Mouse (Mus musculus) liver, embryonic 15.5 days (tissue): ENCODE results near the gene C2cd2. TPM values are rescaled to one million over a fixed set of nuclear protein-coding genes. Genes with fewer than 3 reads are reported as not detected.

Experiments used
- ATAC-seq: fragments of 200-750 bp; cut with Nextera tagmentation; 2 replicates; pipeline ENCODE4 v1.8.0; 2017; ENCODE audit warnings: moderate number of reproducible peaks, mild to moderate bottlenecking, moderate library complexity; ENCODE audit not compliant: insufficient read depth
- H3K27ac ChIP-seq: fragments of 300-500 bp; sonication (generic); replicated peaks from 2 replicates; pipeline ENCODE4 v1.5.1; 2015; ENCODE audit warnings: mild to moderate bottlenecking, inconsistent platforms
- H3K27me3 ChIP-seq: fragments of 300-500 bp; sonication (generic); 2 replicates; pipeline ENCODE4 v1.6.1; 2015; ENCODE audit warnings: mild to moderate bottlenecking, inconsistent platforms
- H3K36me3 ChIP-seq: fragments of 300-500 bp; sonication (generic); replicated peaks from 2 replicates; pipeline ENCODE4 v1.6.1; 2015; ENCODE audit warnings: moderate library complexity, mild to moderate bottlenecking, inconsistent platforms
- H3K4me1 ChIP-seq: fragments of 300-500 bp; sonication (generic); replicated peaks from 2 replicates; pipeline ENCODE4 v1.6.1; 2015; ENCODE audit warnings: inconsistent platforms
- H3K4me2 ChIP-seq: fragments of 300-500 bp; sonication (generic); 2 replicates; pipeline ENCODE4 v1.6.1; 2015; ENCODE audit warnings: moderate library complexity, mild to moderate bottlenecking, inconsistent platforms
- H3K4me3 ChIP-seq: fragments of 300-500 bp; sonication (generic); replicated peaks from 2 replicates; pipeline ENCODE4 v1.5.1; 2015; ENCODE audit warnings: mild to moderate bottlenecking, inconsistent platforms
- H3K9ac ChIP-seq: fragments of 300-500 bp; sonication (generic); 2 replicates; pipeline ENCODE4 v1.6.1; 2015; ENCODE audit warnings: moderate library complexity, mild to moderate bottlenecking, inconsistent platforms
- H3K9me3 ChIP-seq: fragments of 300-500 bp; sonication (generic); replicated peaks from 2 replicates; pipeline ENCODE4 v1.6.1; 2016; ENCODE audit warnings: inconsistent platforms
- WGBS: fragments of 180-500 bp; shearing (Covaris S2); methylation state at CpG from one replicate; pipeline ENCODE4 v1.1.7; 2015; ENCODE audit warnings: mixed read lengths; ENCODE audit not compliant: insufficient replicate concordance; 5-methylcytosine and 5-hydroxymethylcytosine counted together
- polyA plus RNA-seq: library from polyadenylated mRNA; unstranded; fragments of >200 nt; fragmentation: Nextera tagmentation; extraction: Ambion mirVana; gene quantifications from 2 replicates; pipeline ENCODE4 v1.2.1, GENCODE M21; 2015

Gene C2cd2
- polyA plus RNA-seq, 1 experiment from 2014 or later, result 6.0 TPM

- Histone ChIP-seq H3K36me3 (no peaks in the 10 kb centered on the region), H3K9me3 (no peaks in the 10 kb centered on the region), H3K4me2 (no peak overlapping the region), H3K27me3 (no peaks in the 10 kb centered on the region), H3K27ac (no peak overlapping the region), H3K9ac (no peak overlapping the region), H3K4me1 (peaks cover 52% of the 10 kb centered on the region), H3K4me3 (no peak overlapping the region)
- ATAC-seq, result no peak
- 50% methylated on average over 3 of the region's 3 CpGs for WGBS
Measured at GRCm38 (mm10) chr16:97963956-97964540, 1.6 kb upstream of the C2cd2 start.

DNA sequence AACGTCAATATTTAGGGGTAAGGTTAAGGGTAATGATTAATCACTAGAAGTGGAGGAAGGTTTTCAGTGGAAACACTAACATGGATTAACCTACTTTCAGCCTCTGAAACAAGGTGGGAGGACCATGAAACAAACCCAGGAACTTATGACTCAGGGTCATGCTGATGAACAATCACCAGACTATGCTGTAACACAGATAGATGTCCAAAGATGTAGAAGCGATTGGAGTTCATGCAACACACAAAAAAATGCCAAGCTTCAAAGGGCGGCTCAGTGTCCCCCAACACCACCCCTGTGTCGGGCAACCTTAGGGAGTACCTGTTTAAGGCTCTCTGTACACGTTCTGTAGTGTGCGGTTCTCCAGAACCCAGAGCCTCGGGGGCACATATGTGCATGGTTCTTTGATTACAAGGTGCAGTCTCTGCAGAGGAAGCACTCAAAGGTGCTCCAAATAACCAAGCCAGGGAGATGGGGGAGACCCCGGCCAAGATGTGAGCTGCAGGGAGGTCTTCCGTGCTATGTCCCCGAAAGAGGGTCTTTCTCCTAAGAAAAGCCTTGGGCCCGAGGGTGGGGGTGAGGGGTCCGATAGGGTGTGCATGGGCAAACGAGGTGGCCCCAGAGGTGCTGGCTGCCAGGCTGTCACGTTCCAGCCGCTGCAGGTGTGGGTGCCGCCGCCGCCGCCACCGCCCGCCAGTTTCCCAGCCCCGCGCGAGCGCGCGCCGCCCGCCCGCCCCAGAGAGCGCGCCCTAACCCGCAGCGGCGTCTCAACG is 832 bp downstream of the C2cd2 start:
- Histone ChIP-seq H3K9me3 (no peaks in the 10 kb centered on the region), H3K27me3 (no peaks in the 10 kb centered on the region), H3K27ac (peak overlapping the region; percentile 95), H3K4me1 (peaks cover 74% of the 10 kb centered on the region), H3K36me3 (no peaks in the 10 kb centered on the region), H3K9ac (peak overlapping the region; percentile 90), H3K4me2 (peak overlapping the region; percentile 90), H3K4me3 (peak overlapping the region; percentile 86)
- 4% methylated on average over 36 of the region's 36 CpGs for WGBS
- no peak for ATAC-seq

- Histone ChIP-seq H3K27ac (peak overlapping the region; percentile 10; the same call in 1 of the 2 replicates), H3K9ac (no peak overlapping the region), H3K4me3 (no peak overlapping the region), H3K4me2 (peak overlapping the region; percentile 90; the same call in 1 of the 2 replicates), H3K4me1 (peaks cover 81% of the 10 kb centered on the region), H3K9me3 (no peaks in the 10 kb centered on the region), H3K36me3 (peaks cover 10% of the 10 kb centered on the region; the same call in 1 of the 2 replicates), H3K27me3 (no peaks in the 10 kb centered on the region)
- ATAC-seq, result no peak
- WGBS, result 60% methylated on average over 3 of the region's 3 CpGs
Measured at GRCm38 (mm10) chr16:97960348-97960747, 2.0 kb downstream of the C2cd2 start.

DNA sequence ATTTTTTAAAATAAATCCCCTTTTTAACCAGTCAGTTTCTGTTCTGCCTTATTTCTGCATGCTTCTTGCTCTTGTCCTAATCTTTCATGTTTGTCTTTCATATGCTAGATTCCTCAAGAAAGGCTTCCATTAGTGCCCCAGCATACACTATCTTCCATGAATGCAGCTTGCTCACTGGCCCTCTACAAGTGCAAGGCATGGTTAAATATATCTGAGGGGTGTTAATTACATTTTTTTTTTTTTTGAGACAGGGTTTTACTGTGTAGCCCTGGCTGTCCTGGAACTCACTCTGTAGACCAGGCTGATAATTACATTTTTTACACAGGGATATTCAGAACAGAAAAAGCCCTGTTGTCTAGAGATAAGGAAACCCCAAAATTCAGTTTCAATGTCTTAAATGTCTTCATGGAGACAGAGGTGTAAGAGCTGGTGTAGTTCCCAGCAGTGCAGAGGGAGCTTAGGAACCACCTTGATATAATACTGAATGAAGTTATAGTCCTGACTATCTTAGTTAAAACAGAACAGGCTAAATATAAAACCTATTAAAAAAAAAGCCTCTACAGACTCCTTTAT is 3.9 kb downstream of the C2cd2 start:
- Histone ChIP-seq H3K4me1 (peaks cover 85% of the 10 kb centered on the region), H3K27ac (peak overlapping the region; percentile 67), H3K27me3 (no peaks in the 10 kb centered on the region), H3K4me3 (no peak overlapping the region), H3K9me3 (no peaks in the 10 kb centered on the region), H3K36me3 (peaks cover 13% of the 10 kb centered on the region; the same call in 1 of the 2 replicates), H3K4me2 (no peak overlapping the region), H3K9ac (no peak overlapping the region)
- no peak for ATAC-seq

DNA sequence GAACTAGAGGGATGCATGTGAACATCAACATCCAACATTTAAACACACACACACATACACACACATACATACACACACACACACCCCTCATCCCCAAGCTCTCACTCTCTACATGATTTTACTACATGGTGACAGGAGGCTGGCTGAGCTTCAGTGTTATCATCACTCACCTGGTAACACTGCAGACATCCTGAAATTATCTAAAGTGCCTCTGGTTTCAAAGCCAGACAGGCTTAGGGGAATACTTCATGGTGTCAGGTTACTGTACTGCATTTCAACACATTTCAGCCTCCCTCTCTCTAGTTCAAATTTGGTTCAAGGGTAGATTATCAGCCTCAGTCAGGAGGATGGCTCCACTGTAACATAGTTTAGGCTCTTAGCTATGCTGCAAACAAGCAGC is 4.8 kb downstream of the C2cd2 start:
- peak overlapping the region; percentile 67 for H3K27ac ChIP-seq

GRCm38 (mm10) chr16:97956011-97956410 is 6.4 kb downstream of the C2cd2 start:
- ATAC-seq, result no peak
- Histone ChIP-seq H3K9ac (no peak overlapping the region), H3K36me3 (peaks cover 28% of the 10 kb centered on the region), H3K9me3 (no peaks in the 10 kb centered on the region), H3K4me2 (no peak overlapping the region), H3K27me3 (no peaks in the 10 kb centered on the region), H3K4me1 (peaks cover 82% of the 10 kb centered on the region), H3K4me3 (no peak overlapping the region), H3K27ac (no peak overlapping the region)
- 80% methylated on average over 2 of the region's 2 CpGs for WGBS

More for the DNA sequence above, 4.8 kb downstream of the C2cd2 start:
- no peaks in the 10 kb centered on the region for H3K27me3 ChIP-seq
- H3K4me3 ChIP-seq, result no peak overlapping the region
- ATAC-seq, result no peak
- peaks cover 13% of the 10 kb centered on the region; the same call in 1 of the 2 replicates for H3K36me3 ChIP-seq
- peak overlapping the region; percentile 28; the same call in 1 of the 2 replicates for H3K9ac ChIP-seq
- no peaks in the 10 kb centered on the region for H3K9me3 ChIP-seq
- no peak overlapping the region for H3K4me2 ChIP-seq
- H3K4me1 ChIP-seq, result peaks cover 86% of the 10 kb centered on the region

DNA sequence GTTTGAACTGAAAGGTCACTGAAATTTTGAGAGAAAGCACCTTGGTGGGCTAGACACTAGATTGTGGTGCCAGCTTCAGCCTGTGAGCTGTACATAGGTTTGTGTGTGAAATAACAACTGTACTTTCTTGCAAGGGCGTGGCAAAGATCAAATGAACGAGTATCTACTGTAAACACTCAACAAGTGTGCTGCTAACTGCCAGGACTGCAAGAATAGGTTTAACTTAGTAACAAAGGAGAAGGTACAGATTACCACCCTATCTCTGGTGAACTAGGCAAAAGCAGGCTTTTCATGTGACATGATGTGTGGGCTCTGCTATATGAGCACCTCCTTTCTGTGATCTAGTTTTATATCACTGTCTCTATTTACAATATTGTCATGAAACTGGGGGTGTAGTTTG is 9.1 kb downstream of the C2cd2 start:
- ATAC-seq, result peak; percentile 81
- Histone ChIP-seq H3K9me3 (no peaks in the 10 kb centered on the region), H3K9ac (no peak overlapping the region), H3K27me3 (no peaks in the 10 kb centered on the region), H3K36me3 (peaks cover 45% of the 10 kb centered on the region), H3K4me1 (peaks cover 56% of the 10 kb centered on the region), H3K4me2 (peak overlapping the region; percentile 31), H3K27ac (peak overlapping the region; percentile 81), H3K4me3 (no peak overlapping the region)
- WGBS, result 36% methylated on average over 2 of the region's 2 CpGs

DNA sequence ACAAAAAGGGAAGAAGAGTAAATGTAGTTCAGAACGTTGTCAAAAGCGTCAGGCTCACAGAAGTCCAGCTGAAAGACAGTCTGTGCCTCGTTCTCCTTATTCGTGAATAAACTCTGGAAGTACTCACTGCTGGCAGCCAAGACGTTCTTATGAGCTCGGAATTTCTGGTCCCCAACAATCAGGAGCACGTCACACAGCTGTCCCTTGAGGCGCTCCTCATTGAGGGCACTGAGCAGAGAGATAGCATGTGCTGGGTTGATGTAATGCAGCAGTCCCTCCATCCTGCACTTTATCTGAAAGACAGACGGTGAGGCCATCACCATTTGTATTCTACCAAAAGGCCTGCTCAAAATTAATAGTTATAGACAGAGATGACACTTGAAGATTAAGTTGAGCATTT is 9.6 kb downstream of the C2cd2 start:
- Histone ChIP-seq H3K27ac (peak overlapping the region; percentile 81), H3K9ac (no peak overlapping the region), H3K9me3 (no peaks in the 10 kb centered on the region), H3K4me1 (peaks cover 51% of the 10 kb centered on the region), H3K4me3 (no peak overlapping the region), H3K4me2 (peak overlapping the region; percentile 31; the same call in 1 of the 2 replicates), H3K27me3 (no peaks in the 10 kb centered on the region), H3K36me3 (peaks cover 45% of the 10 kb centered on the region)
- ATAC-seq, result peak; percentile 88
- WGBS, result 41% methylated on average over 9 of the region's 9 CpGs

- WGBS, result 59% methylated on average over 4 of the region's 4 CpGs
- Histone ChIP-seq H3K36me3 (peaks cover 45% of the 10 kb centered on the region), H3K9me3 (no peaks in the 10 kb centered on the region), H3K4me1 (peaks cover 46% of the 10 kb centered on the region), H3K27me3 (no peaks in the 10 kb centered on the region), H3K4me2 (no peak overlapping the region), H3K4me3 (no peak overlapping the region), H3K27ac (peak overlapping the region; percentile 81), H3K9ac (no peak overlapping the region)
- no peak for ATAC-seq
Measured at GRCm38 (mm10) chr16:97952371-97952770, 10.0 kb downstream of the C2cd2 start.

- Histone ChIP-seq H3K4me2 (no peak overlapping the region), H3K9ac (no peak overlapping the region), H3K27me3 (no peaks in the 10 kb centered on the region), H3K9me3 (no peaks in the 10 kb centered on the region), H3K4me1 (peaks cover 33% of the 10 kb centered on the region), H3K27ac (no peak overlapping the region), H3K36me3 (peaks cover 33% of the 10 kb centered on the region), H3K4me3 (no peak overlapping the region)
- WGBS, result 87% methylated on average over 8 of the region's 8 CpGs
- no peak for ATAC-seq
Measured at GRCm38 (mm10) chr16:97950061-97950460, 12.3 kb downstream of the C2cd2 start.

DNA sequence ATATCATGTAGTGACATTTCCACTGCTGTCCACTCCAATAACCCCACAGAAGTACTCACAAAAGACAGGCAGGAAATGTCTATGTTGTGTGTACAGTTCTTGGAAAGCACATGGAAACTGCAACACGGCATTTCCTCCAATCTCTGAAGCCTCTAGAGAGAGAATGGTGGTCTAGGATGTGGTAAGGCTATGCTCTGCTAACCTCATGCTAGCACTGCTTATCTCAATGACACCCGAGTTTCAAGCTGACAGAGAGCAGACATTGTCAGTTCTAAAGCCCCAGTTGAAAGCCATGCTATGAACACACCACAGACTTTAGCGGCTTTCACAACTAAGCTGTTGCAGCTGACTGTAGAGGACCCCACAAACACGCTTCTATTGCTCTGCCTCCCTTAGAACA is 13.6 kb downstream of the C2cd2 start:
- H3K4me1 ChIP-seq, result peaks cover 21% of the 10 kb centered on the region
- H3K27ac ChIP-seq, result no peak overlapping the region
- ATAC-seq, result no peak
- H3K36me3 ChIP-seq, result peaks cover 33% of the 10 kb centered on the region
- H3K9me3 ChIP-seq, result no peaks in the 10 kb centered on the region
- no peak overlapping the region for H3K4me3 ChIP-seq
- no peak overlapping the region for H3K9ac ChIP-seq
- 48% methylated on average over 4 of the region's 4 CpGs for WGBS
- H3K27me3 ChIP-seq, result no peaks in the 10 kb centered on the region
- no peak overlapping the region for H3K4me2 ChIP-seq
